Mouse (Mus musculus) E14TG2a.4 (cell line): ENCODE results near the gene Upb1.

Source experiments
- CTCF ChIP-seq: conservative IDR thresholded peaks from 2 replicates; pipeline ENCODE4 v1.5.1; 2014; ENCODE audit warnings: low read length
- NANOG ChIP-seq: IDR thresholded peaks from 2 replicates; pipeline ENCODE4 v1.6.1; 2014; ENCODE audit warnings: borderline replicate concordance, low read length, mixed read lengths
- POU5F1 ChIP-seq: IDR thresholded peaks from 2 replicates; pipeline ENCODE4 v1.6.1; 2014; ENCODE audit warnings: low read length, borderline replicate concordance

- TF ChIP-seq CTCF (no peak), NANOG (no peak), POU5F1 (no peak)
Observed at GRCm38 (mm10) chr10:75482271-75482670, 81.4 kb downstream of the Upb1 start.
